Mouse (Mus musculus): Measurements from ENCODE around the gene Klrg2.
"Not testable (repeated sequence)": the region's sequence is repeated elsewhere in the genome, so short reads cannot be mapped to it uniquely, and the experiment has no call there.

The Klrg2 gene

DNA sequence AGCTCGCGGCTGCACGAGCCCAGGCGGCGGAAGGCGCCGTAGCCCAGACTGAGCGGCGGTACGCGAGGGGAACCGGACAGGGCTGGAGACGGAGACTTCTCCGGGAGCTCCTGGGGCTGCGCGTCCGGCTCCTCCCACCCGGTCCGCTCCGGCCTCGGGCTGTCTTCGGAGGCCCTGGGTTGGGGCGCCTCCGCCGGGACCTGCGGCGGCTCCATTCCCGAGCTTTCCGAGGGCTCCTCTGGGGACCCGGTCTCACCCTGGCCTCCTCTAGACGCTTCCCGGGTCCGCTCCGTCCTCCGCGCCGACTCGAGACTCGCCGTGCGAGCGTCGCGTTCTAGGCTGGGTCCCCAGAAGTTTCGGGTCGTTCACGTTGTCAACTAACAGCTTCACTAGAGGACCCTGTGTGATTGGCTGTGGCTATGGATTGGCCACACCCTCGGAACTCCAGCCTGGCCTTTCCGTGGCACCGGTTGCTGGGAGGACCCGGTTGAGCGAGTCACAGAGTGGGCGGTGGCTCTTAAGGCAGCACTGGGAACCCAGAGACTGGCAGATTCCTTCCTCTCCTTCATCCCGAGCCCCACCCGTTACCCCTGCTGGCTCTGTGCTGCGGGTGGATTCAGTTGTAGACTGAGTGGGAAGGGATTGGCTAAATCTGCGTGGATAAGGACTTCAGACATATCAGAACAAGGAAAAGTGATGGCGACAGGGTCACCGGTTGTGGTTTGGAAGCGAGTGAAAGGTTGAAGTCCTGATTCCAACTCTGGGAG, at the start of gene Klrg2:
Gene Klrg2 (minus strand): TSS at position 391 of the 767 bp plus-strand sequence.
- peak; percentile 48 for DNase-seq

GRCm38 (mm10) chr6:38682532-38682931, 45.5 kb upstream of the Klrg2 start:
- no peak for DNase-seq

- no peak for DNase-seq
Observed at GRCm38 (mm10) chr6:38677629-38678028, 40.6 kb upstream of the Klrg2 start.

- DNase-seq: no peak
Observed at GRCm38 (mm10) chr6:38676723-38677122, 39.7 kb upstream of the Klrg2 start.

DNA sequence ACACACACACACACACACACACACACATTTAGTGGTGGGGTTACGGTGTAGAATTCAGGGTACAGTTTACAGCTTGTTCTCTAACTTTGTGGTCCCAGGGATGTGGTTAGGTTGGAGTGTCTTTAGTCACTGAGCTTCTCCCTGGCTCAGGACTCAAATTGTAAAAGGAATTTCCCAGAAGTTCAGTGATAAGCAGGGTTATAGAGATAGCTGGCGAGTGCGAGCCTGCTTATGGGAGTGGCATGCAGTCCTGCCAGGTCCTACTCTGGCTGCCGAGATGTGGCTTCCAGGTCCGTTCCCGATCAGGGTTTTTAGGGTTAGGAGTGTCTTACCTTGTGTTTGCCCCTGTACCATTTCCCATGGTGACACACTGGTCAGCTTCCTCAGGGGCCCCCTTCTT, 39.2 kb upstream of the Klrg2 start:
- DNase-seq: no peak

DNA sequence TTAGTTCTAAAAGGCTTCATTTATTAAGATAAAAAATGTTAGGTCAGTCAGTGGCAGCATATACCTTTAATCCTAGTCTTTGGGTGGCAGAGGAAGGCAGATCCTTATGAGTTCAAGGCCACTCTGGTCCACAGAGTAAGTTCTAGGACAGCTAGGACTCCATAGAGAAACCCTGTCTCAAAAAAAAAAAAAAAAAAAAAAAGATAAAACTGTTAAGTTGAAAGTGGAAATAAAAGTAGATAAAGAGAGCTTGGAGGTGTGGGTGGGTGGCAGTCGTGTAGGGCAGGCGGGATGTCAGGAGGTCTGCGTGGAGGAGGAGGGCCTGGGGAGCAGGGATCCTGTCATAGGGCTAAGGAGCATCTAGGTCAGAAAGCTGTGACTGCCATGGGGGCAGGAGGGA, 35.0 kb upstream of the Klrg2 start:
- no peak for DNase-seq

DNA sequence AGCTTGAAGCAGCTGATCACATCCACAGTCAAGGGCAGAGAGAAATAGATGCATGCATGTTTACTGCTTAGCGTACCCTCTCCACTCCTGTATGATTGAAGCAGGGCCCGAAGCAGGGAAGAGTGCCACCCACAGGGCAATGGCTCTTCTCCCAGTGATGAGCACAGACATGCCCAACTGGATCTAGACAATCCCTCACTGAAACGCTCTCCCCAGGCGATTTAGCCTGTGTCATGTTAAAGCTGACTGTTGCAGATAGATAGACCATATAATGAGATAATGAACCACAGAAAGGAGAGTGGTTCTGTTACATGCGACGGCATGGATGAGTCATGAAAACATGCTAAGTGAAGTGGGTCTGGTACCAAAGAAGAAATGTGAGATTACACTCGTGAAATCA, 34.2 kb upstream of the Klrg2 start:
- no peak for DNase-seq

DNA sequence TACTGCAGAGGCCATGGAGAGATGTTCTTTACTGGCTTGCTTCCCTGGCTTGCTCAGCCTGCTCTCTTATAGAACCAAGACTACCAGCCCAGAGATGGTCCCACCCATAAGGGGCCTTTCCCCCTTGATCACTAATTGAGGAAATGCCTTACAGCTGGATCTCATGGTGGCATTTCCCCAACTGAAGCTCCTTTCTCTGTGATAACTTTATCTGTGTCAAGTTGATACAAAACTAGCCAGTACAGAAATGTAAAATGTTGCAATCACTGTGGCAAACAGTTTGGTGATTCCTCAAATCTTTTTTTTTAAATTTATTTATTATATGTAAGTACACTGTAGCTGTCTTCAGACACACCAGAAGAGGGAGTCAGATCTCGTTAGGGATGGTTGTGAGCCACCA, 33.4 kb upstream of the Klrg2 start:
- DNase-seq: not testable (repeated sequence)

- DNase-seq: peak; percentile 21
Observed at GRCm38 (mm10) chr6:38669580-38669979, 32.5 kb upstream of the Klrg2 start.

GRCm38 (mm10) chr6:38662714-38663615, 25.9 kb upstream of the Klrg2 start, which contains the start of gene Clec2l:
TSS of gene Clec2l (plus strand) at chr6:38663069.
- peak; percentile 29 for DNase-seq

DNA sequence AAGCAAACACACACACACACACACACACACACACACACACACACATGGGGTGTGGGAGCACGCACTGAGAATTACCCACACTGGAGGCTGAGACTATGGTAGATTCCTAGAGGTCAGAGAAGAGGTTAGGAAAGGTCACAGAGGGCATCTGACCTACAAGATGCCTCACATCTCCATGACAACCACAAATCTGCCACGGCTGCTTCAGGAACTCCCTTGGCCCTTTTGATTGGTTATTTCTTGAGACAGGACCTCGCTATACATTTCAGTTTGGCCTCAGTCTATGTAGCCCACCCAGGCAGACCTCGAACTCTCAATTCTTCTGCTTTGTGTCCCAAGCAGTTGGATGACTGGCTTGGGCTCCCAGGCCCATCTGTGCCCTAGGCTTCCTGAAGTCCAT, 24.6 kb upstream of the Klrg2 start:
- DNase-seq: no peak

DNA sequence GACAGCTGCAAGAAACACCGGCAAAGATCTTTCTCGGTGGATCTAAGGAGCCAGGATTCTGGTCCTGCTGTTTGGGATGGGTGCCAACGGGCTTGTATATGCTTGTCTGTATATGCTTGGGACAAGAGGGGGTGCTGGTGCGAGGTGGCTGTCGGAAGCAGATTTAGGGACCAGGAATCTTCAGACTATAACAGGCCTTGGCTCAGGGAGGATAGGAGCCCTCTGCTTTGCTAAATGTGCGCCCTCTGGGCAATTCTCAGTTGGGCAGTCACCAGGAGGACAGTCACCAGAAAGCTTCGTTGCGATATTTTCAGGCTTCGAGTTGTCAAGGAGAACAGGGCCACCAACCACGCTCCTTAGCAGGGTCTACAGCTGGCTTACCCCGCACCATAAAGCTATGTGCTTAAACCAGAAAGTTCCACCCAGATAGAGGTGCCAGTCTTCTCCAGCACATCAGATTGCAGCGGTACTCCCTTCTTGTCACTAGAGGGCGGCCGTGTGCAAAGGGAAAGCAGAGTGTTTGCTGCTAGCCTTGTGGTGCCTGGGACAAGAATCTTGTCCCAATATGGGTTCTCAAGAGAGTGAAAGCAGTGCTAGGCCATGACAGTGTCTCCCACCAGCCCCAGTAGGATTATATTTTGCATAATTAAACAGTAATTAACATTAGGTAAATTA, 13.4 kb upstream of the Klrg2 start:
- peak; percentile 74 for DNase-seq

- DNase-seq: peak; percentile 64
Observed at GRCm38 (mm10) chr6:38649545-38649944, 12.5 kb upstream of the Klrg2 start.

GRCm38 (mm10) chr6:38643039-38643438, 6.0 kb upstream of the Klrg2 start:
- no peak for DNase-seq

GRCm38 (mm10) chr6:38642593-38642992, 5.6 kb upstream of the Klrg2 start:
- no peak for DNase-seq

DNA sequence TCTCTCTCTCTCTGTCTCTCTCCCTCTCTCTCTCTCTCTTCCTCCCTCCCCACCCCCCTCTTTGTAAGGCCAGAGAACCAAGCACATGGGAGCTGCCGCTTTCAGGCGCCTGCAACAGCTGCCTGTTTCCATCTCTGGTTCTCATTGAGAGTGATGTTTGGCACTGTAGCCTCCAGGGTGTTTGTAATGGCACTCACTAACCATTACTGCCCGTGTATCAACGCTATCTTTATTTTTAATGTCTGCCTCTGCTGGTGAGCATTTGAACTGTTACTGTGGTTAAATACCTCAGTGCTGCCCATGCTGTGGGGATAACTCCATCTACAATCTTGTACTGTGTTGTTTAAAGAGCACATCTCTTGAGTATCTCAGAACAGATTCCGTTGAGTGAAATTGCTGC, 4.6 kb upstream of the Klrg2 start:
- DNase-seq: no peak

DNA sequence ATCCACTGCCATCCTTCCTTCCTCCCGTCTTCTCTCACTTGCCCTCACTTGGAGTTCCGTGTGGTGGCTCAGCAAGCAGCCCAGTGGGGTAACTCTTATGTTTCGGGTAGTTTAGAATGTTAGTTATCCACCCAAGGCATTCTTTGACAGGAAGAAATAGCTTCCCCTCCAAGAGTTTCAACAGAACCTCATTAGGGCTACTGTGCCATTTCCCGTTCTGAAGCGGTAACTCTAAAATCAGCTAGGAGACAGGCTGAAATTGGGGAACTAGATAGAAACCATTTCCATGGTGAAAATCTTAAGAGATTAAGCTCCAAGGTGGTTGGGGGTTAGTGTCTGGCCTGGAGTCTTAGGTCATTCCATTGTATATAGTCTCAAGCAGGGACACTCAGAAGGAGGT, 4.2 kb upstream of the Klrg2 start:
- no peak for DNase-seq

DNA sequence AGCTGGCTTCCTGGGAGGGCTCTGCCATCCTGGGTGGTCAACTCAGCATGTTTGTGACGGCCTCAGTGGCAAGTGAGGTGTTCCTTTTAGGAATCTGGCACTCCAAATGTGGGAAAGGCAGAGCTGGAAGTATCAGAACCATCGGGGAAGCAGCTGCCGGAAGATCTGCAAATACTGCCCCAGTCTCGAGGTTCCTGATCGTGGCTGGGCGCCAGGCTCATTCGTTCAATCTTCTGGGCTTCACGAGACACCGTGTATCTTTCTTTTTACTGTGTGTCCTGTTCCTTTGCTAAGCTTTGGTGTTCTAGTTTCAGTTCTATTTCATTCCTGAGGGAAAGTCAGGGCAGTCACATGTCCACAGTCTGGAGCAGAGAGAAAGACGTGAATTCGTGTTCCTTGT, 3.4 kb upstream of the Klrg2 start:
- no peak for DNase-seq

GRCm38 (mm10) chr6:38635941-38636851, 846 bp downstream of the Klrg2 start:
- DNase-seq: peak; percentile 42

- DNase-seq: no peak
Observed at GRCm38 (mm10) chr6:38634461-38634860, 2.6 kb downstream of the Klrg2 start.

GRCm38 (mm10) chr6:38632826-38633225, 4.2 kb downstream of the Klrg2 start:
- DNase-seq: no peak

GRCm38 (mm10) chr6:38629556-38629955, 7.5 kb downstream of the Klrg2 start:
- DNase-seq: no peak

All from thymus, postnatal 4 days (tissue).